Mouse (Mus musculus) CD8-positive naive resting alpha-beta T cell, adult 57 days (primary cell): ENCODE measurements around the gene Cnn1. TPM values are rescaled to one million over a fixed set of nuclear protein-coding genes. Genes with fewer than 3 reads are reported as not detected.

Source experiments
- total RNA-seq: library from RNA; stranded (reverse); gene quantifications from one replicate; pipeline ENCODE4 v1.2.4, GENCODE M21; 2023

The Cnn1 gene
- not detected for total RNA-seq

DNA sequence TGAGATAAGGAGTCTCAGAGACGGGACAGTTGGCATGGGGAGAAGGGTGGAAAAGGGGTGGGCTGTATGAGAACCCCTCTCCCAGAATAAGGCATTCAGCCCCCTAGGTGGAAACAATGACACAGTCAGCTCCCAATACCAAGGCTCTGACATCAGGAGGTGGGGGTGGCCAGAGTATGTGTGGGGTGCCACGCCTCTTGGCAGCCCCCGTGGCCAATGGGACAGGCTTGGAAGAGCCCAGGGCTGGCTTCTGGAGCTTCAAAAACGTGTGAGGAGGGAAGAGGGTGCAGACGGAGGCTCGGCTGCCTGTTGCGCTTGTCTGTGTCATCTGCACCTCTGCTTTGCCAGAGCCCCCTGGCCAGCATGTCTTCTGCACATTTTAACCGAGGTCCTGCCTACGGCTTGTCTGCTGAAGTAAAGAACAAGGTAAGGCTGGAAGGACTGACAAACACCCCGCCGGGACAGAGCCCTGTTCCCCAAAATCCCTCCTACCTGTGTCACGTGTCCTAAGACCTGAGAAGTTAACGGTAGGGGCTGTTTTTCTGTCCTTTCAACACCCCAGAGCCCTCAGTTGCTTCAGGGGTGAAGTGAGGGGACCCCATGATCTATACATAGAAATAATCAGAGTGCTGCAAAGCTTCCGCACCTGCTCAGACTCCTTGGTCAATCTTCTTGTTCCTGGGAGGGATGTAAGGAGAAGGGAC lies at the start of gene Cnn1:
Gene Cnn1 (plus strand): TSS at position 224 of the 704 bp plus-strand sequence.

DNA sequence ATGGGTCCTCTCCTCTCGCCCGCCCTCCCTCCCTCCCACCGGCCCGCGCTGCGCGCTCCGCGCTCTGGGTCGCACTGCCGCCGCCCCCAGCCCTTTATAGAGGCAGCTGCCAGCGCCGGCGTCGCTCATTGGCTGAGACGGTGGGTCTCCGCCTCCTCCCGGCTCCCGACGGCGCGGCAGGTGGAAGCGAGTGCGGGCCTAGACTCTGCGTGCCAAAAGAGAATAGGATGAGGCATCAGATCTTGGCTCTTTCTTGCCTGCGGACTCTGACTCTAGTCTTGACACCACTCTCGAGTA lies 47.1 kb upstream of the Cnn1 start, which contains the start of gene Elavl3:
Gene Elavl3 (minus strand): TSS at position 66 of the 297 bp plus-strand sequence.

DNA sequence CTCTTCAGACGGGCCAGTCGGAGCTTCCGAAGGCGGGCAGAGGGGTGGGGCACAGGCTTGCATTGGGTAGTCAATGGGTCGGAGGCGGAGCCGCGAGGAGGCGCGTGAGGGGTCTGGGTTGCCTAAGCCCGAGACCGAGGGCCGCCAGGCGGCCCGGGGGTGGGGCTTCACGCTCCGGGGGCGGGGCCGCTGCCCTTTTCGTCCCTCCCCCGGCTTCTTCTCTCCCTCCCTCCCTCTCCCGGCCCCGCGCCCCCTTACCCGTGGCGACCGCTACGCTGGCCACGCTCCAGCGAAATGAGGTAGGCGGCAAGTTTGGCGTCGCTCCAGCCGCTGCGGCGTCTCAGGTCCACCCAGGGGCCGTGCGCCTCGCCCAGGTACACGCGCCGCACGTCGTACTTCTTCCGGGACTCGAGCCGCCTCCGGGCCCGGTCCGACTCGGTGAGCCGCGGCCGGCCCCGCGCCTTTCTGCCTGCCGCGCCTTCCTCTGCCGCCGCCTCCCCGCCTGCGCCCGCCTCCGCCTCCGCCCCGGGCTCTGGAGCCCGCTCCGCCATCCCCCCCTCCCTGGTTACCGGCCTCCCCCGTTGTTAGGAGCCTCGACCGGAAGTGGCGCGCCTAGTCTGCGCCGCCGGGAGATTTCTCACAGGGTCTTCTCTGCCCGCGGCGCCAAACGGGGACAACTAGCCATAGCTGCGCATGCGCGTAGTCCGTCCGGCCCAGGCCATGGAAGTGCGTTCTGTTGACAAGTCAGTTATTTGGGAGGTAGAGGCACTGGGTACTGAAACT lies 28.0 kb upstream of the Cnn1 start, which contains the start of the genes Gm49318 and Zfp653:
Gene Gm49318 (minus strand): TSS at position 469 of the 783 bp plus-strand sequence.
Gene Zfp653 (minus strand): TSS at position 586 of the 783 bp plus-strand sequence.

DNA sequence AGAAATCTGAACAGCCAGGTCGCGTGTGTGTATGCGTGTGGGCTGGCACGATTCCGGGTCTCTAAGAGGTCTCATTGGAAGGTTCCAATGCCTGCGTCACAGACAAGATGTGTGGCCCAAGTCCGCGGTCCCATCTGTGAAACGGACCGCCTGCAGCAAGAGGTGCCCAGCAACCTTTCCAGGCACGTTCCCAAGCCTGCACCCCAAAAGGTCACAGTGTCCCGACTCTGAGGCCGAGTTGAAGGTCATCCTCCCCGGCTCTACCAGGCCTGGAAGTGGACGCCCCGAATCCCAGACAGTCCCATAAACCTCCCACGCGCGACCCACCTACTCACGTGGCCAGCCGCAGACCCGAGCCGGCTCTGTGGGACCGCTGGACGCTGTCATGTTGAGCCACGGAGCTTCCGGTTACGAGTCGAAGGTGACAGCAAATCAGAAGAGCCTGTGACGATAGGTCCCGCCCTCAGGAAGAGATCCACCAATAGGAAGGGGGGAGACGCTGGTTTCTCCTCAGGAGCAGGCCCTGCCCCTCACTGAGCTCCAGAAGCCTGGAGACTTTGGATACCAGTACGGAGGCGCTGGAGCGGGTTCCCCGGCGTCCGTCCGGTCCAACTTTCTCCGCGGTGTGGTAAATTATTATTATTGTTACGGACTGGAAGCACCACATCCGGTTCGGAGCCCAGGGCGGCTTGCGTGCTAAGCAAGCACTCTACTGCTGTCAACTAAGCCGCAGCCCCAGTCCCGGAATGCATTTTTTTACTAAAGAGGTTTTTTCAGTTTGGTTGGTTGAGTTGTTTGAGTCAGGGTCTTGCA lies 13.8 kb upstream of the Cnn1 start, which contains the start of gene Ecsit:
Gene Ecsit (minus strand): TSS at position 417 of the 813 bp plus-strand sequence.

DNA sequence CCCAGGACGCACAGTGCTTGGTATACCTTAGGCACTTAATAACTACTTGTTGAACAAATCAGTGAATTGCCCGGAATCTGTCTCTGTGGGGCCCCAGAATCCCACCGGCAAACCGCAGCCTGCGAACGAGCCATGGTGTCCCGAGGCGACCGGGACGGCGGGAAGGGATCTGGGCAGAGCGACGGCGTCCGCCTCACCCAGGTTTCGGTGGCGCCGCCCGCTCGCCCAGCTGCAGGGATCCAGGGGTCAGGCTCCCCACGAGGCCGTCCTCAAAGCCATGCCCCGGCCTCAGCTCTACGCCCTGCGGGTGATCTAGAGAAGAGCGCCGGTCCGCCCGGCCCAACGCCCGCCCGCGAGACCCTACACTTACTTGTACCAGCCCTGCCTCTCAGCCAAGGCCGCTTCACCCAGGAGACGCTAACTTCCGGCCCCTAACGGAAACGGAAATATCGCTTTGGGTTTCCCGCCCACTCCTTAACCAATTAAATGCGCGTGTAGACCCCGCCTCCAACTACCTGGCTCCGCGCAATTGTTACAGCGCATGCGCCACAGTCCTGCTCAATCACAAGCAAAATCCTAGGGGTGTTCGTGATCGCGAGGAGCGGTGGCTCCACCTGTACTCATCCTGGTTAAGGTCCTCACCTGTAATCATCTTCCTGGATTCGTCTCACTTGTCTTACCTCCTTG lies 17.9 kb downstream of the Cnn1 start, which contains the start of gene Elof1:
Gene Elof1 (minus strand): TSS at position 433 of the 687 bp plus-strand sequence.

DNA sequence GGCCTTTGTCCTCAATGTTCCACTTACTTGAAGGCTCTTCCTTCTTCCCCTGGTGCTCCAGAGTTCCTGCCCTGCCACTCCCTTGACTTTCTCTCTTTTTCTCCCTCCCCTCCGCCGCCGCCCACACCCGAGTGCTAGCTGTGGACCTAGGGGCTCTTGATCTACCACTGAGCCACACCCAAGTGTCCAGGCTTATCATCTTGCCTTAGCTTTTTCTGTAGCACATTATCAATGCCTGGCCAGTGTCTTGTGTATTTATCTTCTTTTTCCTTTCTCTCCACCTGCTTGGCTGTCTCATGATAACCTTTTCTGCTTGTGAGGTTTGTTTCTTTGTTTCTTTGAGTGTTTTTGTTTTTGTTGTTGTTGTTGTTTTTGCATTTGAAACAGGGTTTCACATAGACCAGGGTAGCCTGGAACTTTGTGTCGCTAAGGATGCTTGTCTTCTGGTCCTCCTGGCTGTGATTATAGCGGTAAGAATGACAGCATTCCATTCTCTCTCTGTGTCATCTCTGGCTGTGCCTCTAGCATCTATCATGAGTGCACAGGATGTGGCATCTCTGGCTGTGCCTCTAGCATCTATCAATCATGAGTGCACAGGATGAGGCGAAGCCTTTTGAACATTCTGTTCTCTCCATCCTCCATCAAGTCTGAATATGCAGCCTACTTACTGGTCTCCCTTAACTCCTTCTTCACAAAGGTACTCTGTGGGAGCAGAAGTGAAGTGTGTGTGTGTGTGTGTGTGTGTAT lies 36.8 kb downstream of the Cnn1 start, which contains the start of gene Acp5:
Gene Acp5 (minus strand): TSS at position 68 of the 747 bp plus-strand sequence.

DNA sequence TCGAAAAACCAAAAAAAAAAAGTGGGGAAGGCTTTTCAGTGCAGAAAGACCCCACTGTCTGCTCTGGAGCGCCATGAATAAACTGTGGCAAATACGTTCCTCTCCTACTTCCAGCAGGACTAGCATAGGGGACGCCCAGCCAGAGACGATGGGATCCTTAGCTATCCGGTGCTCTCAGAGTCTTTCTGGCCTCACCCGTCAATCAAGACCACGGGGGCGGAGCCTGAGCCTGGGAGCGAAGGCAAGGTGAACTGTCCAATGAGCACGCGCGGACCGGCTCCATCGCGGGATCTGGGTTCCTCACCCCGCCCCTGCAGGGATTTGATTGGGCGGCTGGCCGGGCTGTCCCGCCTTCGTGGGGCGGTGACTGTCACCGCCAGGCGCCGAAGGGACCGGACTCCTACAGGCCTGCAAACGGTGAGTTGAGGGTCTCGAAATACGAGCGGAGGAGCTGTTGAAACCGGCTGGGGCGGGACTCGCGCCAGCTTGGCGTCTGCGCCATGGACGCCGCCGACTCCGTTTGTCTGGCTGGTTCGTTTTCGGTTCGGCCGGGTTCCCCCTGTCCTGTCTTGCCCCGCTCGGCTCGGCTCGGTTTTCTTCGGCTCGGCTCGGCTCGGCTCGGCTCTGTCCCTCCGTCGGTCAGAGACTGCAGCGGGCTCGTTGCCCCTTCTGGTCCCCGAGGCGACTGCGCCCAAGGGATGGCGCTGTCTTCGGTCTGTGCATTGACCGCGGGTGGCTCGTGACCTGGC lies 57.7 kb downstream of the Cnn1 start, which contains the start of gene Pigyl:
Gene Pigyl (plus strand): TSS at position 350 of the 749 bp plus-strand sequence.

Other genes with a start within 250 kb of the Cnn1 start
- 7.0 TPM for gene Dock6, start 246.6 kb upstream of the Cnn1 start, total RNA-seq
- gene Rab3d, start 181.0 kb upstream of the Cnn1 start, total RNA-seq, result 10.0 TPM
- not detected for gene Ccdc159, start 171.7 kb upstream of the Cnn1 start, total RNA-seq
- not detected for gene Tmem205, start 171.7 kb upstream of the Cnn1 start, total RNA-seq
- 0.31 TPM for gene Plppr2, start 162.2 kb upstream of the Cnn1 start, total RNA-seq
- 7.4 TPM for gene Swsap1, start 143.5 kb upstream of the Cnn1 start, total RNA-seq
- not detected for gene Epor, start 135.7 kb upstream of the Cnn1 start, total RNA-seq
- gene Rgl3, start 109.8 kb upstream of the Cnn1 start, total RNA-seq, result not detected
- gene Ccdc151, start 96.6 kb upstream of the Cnn1 start, total RNA-seq, result not detected
- gene Prkcsh, start 96.4 kb upstream of the Cnn1 start, total RNA-seq, result 93.5 TPM
- gene Elavl3, start 47.2 kb upstream of the Cnn1 start, total RNA-seq, result 0.18 TPM
- not detected for gene Gm49318, start 28.0 kb upstream of the Cnn1 start, total RNA-seq
- gene Zfp653, start 27.8 kb upstream of the Cnn1 start, total RNA-seq, result 28.6 TPM
- 26.7 TPM for gene Ecsit, start 13.8 kb upstream of the Cnn1 start, total RNA-seq
- gene Elof1, start 18.0 kb downstream of the Cnn1 start, total RNA-seq, result 25.6 TPM
- 239 TPM for gene Acp5, start 36.5 kb downstream of the Cnn1 start, total RNA-seq
- gene Pigyl, start 57.6 kb downstream of the Cnn1 start, total RNA-seq, result 12.7 TPM
- gene Zfp872, start 88.9 kb downstream of the Cnn1 start, total RNA-seq, result not detected
- gene Zfp809, start 126.5 kb downstream of the Cnn1 start, total RNA-seq, result 39.3 TPM
- gene Zfp599, start 160.7 kb downstream of the Cnn1 start, total RNA-seq, result 2.4 TPM
- 12.9 TPM for gene Zfp810, start 208.4 kb downstream of the Cnn1 start, total RNA-seq